Mouse (Mus musculus): ENCODE measurements around the gene Negr1.

DNA sequence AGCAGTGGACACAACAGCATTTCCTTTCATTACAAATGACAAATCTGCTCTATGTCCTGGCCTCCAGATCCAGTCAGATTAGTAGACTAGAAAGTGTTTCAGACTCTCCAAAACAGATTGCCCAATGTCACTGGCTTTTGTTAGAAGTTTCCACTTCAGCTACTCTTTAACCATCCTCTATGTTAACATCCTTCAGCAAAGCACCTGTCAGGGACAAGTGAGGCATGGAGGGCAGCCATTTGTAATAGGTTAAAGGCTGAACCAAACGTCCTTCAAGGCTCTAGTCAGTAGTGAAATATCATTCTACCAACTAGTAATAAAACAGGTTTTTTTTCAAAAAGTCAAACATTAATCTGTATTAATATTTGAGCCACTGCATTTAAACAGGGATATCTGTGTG is 475.0 kb downstream of the Negr1 start:
- no peak for TF ChIP-seq CTCF (conservative IDR thresholded peaks at IDR 0.05; ENCODE audit: low read length)
- TF ChIP-seq NANOG (IDR thresholded peaks at IDR 0.05; ENCODE audit: borderline replicate concordance, low read length) = no peak
- no peak for TF ChIP-seq POU5F1 (IDR thresholded peaks at IDR 0.05; ENCODE audit: borderline replicate concordance, low read length)
